Mouse (Mus musculus) heart, adult 2 months (tissue): ENCODE data around the gene Polk. TPM values are rescaled to one million over a fixed set of nuclear protein-coding genes. Genes with fewer than 3 reads are reported as not detected.

ENCODE experiments used
- DNase-seq, 2 experiments: peaks; one replicate each; pipeline ENCODE4 v3.0.0; 2021
- H3K27ac ChIP-seq: fragments of 200-600 bp; 2 replicates; pipeline ENCODE4 v1.8.1; 2022
- H3K27me3 ChIP-seq: fragments of 200-500 bp; 2 replicates; pipeline ENCODE4 v1.6.1; 2012; ENCODE audit warnings: mild to moderate bottlenecking, low read length, inconsistent platforms, mixed read lengths; ENCODE audit not compliant: control insufficient read depth, insufficient read depth
- H3K36me3 ChIP-seq: fragments of 200-500 bp; 2 replicates; pipeline ENCODE4 v1.6.1; 2012; ENCODE audit warnings: low read length, inconsistent platforms; ENCODE audit not compliant: control insufficient read depth, insufficient read depth
- H3K4me1 ChIP-seq: fragments of 200-500 bp; 2 replicates; pipeline ENCODE4 v1.6.1; 2011; ENCODE audit warnings: low read length; ENCODE audit not compliant: control insufficient read depth, insufficient read depth
- H3K4me3 ChIP-seq: fragments of 200-600 bp; 2 replicates; pipeline ENCODE4 v1.8.1; 2022
- H3K79me2 ChIP-seq: fragments of 200-500 bp; replicated peaks from 2 replicates; pipeline ENCODE4 v1.6.1; 2012; ENCODE audit warnings: mild to moderate bottlenecking, inconsistent platforms, low read length, moderate library complexity, mixed read lengths; ENCODE audit not compliant: control insufficient read depth, insufficient read depth
- H3K9ac ChIP-seq: fragments of 200-500 bp; 2 replicates; pipeline ENCODE4 v1.6.1; 2012; ENCODE audit warnings: low read depth, mild to moderate bottlenecking, control low read depth, inconsistent platforms, low read length, mixed read lengths
- CTCF ChIP-seq: fragments of 200-600 bp; IDR thresholded peaks from 2 replicates; pipeline ENCODE4 v1.8.1; 2022; ENCODE audit warnings: antibody characterized with exemption, mild to moderate bottlenecking, moderate library complexity
- EP300 ChIP-seq: fragments of 200-500 bp; IDR thresholded peaks from 2 replicates; pipeline ENCODE4 v1.6.1; 2011; ENCODE audit warnings: low read depth, low read length, control low read depth; ENCODE audit not compliant: insufficient read depth
- POLR2A ChIP-seq: fragments of 200-500 bp; IDR thresholded peaks from 2 replicates; pipeline ENCODE4 v1.6.1; 2011; ENCODE audit warnings: mild to moderate bottlenecking, low read depth, low read length, control low read depth; ENCODE audit not compliant: insufficient read depth
- WGBS: fragments of 180-500 bp; shearing (Covaris S2); methylation state at CpG from one replicate; pipeline ENCODE4 v1.1.7; 2018; 5-methylcytosine and 5-hydroxymethylcytosine counted together
- intact Hi-C: fragments of 180-260 bp; cut with DNase I; formaldehyde crosslinking; loops from one replicate; pipeline ENCODE4 v1.15.1; 2025
- polyA plus RNA-seq: library from polyadenylated mRNA; depleted of rRNA; stranded (reverse); fragments of >200 nt; gene quantifications from 2 replicates; pipeline ENCODE4 v1.2.3, GENCODE M21; 2012
- total RNA-seq, 2 experiments: library from RNA; stranded (reverse); gene quantifications; 2 replicates each; pipeline ENCODE4 v1.2.3; 2021

Polk gene
- total and polyA plus RNA-seq, 3 experiments: 1.1 to 5.2 (median 4.1) TPM

DNA sequence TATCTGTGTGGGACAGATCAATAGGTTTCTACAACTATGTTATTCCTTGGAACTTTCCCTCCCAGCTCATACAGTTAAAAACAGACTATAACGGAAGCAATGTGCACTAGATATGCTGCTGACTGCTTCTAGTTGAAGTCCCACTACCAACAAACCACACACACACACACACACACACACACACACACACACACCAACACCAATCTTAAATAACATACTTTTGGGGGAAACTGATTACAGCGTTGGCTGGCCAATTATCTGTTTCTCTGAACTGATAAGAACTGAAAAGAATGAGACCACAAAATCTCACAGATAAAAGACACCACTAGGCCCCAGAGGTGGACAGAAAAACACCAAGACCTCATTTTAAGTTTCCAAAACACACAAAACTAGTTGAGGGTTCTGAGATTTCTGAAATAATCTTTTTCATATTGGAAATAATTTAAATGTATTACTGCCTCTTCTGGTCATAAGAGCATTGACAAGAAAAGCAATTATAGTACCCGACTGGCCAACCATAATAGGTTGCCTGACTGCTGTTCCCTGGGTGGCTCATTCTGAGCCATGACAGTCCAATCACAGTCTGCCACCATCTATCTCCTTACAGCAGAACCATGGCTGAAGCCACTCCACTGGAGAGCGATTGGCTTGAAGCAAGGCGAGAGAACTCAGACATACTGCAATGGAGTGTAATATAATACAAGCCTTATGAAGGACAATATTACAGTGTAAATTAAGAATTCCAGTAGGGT is 5.4 kb downstream of the Polk start:
- peaks cover 1% of the 10 kb centered on the region; the same call in 1 of the 2 replicates for H3K79me2 ChIP-seq
- no peak overlapping the region for H3K27ac ChIP-seq
- H3K27me3 ChIP-seq: no peaks in the 10 kb centered on the region
- TF ChIP-seq POLR2A (no peak), CTCF (no peak), EP300 (no peak)
- H3K4me1 ChIP-seq: peaks cover 4% of the 10 kb centered on the region
- no peaks in the 10 kb centered on the region; the same call in 1 of the 2 replicates for H3K36me3 ChIP-seq
- DNase-seq: no peak
- no peak overlapping the region for H3K4me3 ChIP-seq
- intact Hi-C loops: loop anchor here (10.0 kb wide), 1 partner anchor 138 kb away; the partner anchor contains the start of gene Hmgcr
- H3K9ac ChIP-seq: no peak overlapping the region
- 77% methylated on average over 5 of the region's 5 CpGs for WGBS

DNA sequence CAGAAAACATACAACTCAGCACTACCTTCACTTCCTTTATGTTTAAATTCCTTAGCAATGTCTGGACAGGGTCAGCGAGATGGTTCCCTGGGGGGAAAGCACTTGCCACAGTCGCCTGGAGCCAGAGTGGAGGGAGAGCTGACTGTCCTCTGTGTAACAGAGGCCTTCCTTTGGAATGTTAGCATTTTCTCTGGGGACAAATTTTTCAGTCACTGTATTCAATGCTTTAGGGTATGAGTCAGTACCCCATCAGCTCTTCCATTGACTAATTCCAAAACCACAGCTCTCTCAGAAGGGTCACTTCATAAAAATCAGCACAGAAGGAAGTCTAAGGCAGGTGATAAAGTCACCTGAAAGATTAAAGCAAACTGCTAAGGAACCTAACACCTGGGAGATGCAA is 8.6 kb downstream of the Polk start:
- Histone ChIP-seq H3K4me3 (no peak overlapping the region), H3K27ac (no peak overlapping the region), H3K36me3 (no peaks in the 10 kb centered on the region; the same call in 1 of the 2 replicates), H3K79me2 (0 out of 2 replicates have a peak, but pooled peaks cover 2% of the 10 kb centered on the region), H3K27me3 (no peaks in the 10 kb centered on the region), H3K9ac (no peak overlapping the region), H3K4me1 (peaks cover 5% of the 10 kb centered on the region)
- TF ChIP-seq POLR2A: no peak
- TF ChIP-seq CTCF: no peak
- no peak for TF ChIP-seq EP300
- 44% methylated on average over 2 of the region's 2 CpGs for WGBS
- no peak for DNase-seq
- intact Hi-C loops: loop anchor here (10.0 kb wide), 1 partner anchor 141 kb away; the partner anchor contains the start of gene Hmgcr

DNA sequence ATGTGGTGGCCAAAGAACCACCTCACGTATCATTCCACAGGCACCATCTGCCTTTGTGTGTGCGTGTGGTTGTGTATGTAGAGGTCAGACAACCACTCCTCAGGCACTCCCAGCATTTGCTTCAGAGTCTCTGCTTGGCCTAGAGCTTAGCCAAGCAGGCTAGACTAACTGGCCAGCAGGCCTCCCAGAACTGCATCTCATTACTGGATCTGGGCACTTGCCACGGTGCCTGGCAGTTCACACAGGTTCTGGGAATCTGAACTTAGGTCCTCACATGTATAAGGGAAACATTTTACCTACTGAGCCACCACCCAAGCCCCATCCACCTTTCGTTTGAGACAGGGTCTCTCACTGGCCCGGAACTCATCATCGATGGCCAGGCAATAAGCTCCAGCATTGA is 10.2 kb downstream of the Polk start:
- H3K27ac ChIP-seq: no peak overlapping the region

DNA sequence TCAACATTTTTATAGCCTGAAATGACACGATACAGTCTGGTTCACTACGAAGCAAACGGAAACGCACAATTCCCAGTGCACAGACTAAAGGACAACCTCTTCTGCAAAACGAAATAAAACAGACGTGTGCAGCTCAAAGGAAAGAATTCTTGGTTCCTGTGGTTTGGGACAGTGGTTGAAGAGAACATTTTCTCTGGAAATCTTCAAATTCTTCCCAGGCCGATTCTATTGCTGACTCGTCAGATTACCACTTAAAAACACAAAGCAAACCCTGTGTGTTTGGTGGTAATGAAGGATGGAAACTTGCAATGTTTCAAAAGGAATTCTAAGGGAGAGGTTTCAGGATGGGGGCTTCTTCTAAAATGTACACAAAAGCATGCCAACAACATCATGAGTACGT is 12.3 kb downstream of the Polk start:
- TF ChIP-seq POLR2A (no peak), EP300 (no peak), CTCF (no peak)
- Histone ChIP-seq H3K27me3 (no peaks in the 10 kb centered on the region), H3K36me3 (no peaks in the 10 kb centered on the region; the same call in 1 of the 2 replicates), H3K4me3 (no peak overlapping the region), H3K27ac (no peak overlapping the region), H3K79me2 (0 out of 2 replicates have a peak, but pooled peaks cover 2% of the 10 kb centered on the region), H3K4me1 (peaks cover 5% of the 10 kb centered on the region), H3K9ac (no peak overlapping the region)
- DNase-seq: no peak
- intact Hi-C loops: loop anchor here (10.0 kb wide), 1 partner anchor 145 kb away; the partner anchor contains the start of gene Hmgcr
- WGBS: 93% methylated on average over 9 of the region's 9 CpGs

More for the DNA sequence above, 10.2 kb downstream of the Polk start:
- TF ChIP-seq EP300 (no peak), CTCF (no peak), POLR2A (no peak)
- DNase-seq: no peak
- intact Hi-C loops: loop anchor here (10.0 kb wide), 1 partner anchor 143 kb away; the partner anchor contains the start of gene Hmgcr
- Histone ChIP-seq H3K27me3 (no peaks in the 10 kb centered on the region), H3K36me3 (no peaks in the 10 kb centered on the region; the same call in 1 of the 2 replicates), H3K4me1 (peaks cover 5% of the 10 kb centered on the region), H3K79me2 (0 out of 2 replicates have a peak, but pooled peaks cover 2% of the 10 kb centered on the region), H3K4me3 (no peak overlapping the region), H3K9ac (no peak overlapping the region)
- 87% methylated on average over 6 of the region's 6 CpGs for WGBS

DNA sequence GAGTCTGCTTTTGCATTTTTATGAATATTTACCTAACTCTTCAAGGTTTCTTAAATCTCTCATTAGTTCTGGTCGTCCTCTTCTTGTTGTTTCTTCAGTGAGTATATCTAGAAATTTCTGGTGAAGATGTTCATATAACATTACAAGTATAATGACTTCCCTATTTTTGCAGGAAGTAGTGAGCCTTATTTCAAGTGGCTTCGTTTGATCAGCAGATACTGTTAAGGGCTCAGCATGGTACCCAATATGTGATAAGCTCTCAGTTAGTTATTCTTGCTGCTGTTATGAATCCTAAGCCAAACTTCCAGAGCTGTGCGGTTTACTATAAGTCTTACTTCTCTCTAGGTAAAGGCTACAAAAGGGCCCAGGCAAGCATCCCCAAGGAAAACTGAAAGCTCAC is 12.8 kb downstream of the Polk start:
- H3K27me3 ChIP-seq: no peaks in the 10 kb centered on the region
- WGBS: 93% methylated on average over 3 of the region's 3 CpGs
- no peak overlapping the region for H3K27ac ChIP-seq
- TF ChIP-seq EP300 (no peak), CTCF (no peak), POLR2A (no peak)
- no peak overlapping the region for H3K9ac ChIP-seq
- DNase-seq: no peak
- 0 out of 2 replicates have a peak, but pooled peaks cover 2% of the 10 kb centered on the region for H3K79me2 ChIP-seq
- no peaks in the 10 kb centered on the region; the same call in 1 of the 2 replicates for H3K36me3 ChIP-seq
- peaks cover 5% of the 10 kb centered on the region for H3K4me1 ChIP-seq
- intact Hi-C loops: no loop called here
- no peak overlapping the region for H3K4me3 ChIP-seq

DNA sequence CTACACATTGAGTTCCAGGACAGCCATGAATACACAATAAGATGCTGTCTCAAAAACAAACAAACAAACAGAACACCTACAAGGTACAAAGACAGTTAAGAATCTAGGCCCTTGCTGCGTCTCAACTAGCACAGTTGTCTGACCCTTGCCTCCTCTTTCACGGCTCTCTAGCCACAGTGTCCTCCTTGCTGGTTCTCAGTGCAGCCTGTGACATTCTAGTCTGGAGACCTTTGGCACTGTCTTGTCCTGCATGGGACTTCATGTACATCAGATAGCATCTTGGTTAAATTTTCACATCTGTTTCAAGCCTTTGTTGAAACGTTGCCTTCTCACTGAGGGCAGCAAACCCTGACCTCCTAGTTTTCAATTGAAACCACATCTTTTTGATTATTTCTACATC is 13.6 kb downstream of the Polk start:
- intact Hi-C loops: no loop called here

More for the DNA sequence above, 13.6 kb downstream of the Polk start:
- Histone ChIP-seq H3K9ac (no peak overlapping the region), H3K79me2 (0 out of 2 replicates have a peak, but pooled peaks cover 2% of the 10 kb centered on the region), H3K27me3 (no peaks in the 10 kb centered on the region), H3K4me3 (no peak overlapping the region), H3K4me1 (peaks cover 5% of the 10 kb centered on the region), H3K36me3 (no peaks in the 10 kb centered on the region; the same call in 1 of the 2 replicates), H3K27ac (no peak overlapping the region)
- TF ChIP-seq POLR2A (no peak), EP300 (no peak), CTCF (no peak)
- no peak for DNase-seq
- WGBS: 90% methylated on average over 3 of the region's 3 CpGs
